Mouse (Mus musculus) heart, adult 18-20 months (tissue): ENCODE results near the gene Slc35f6. TPM values are rescaled to one million over a fixed set of nuclear protein-coding genes. Genes with fewer than 3 reads are reported as not detected.
"Not testable (repeated sequence)": the region's sequence is repeated elsewhere in the genome, so short reads cannot be mapped to it uniquely, and the experiment has no call there.

Experiments
- DNase-seq, 2 experiments: peaks; one replicate each; pipeline ENCODE4 v3.0.0; 2021 to 2022; ENCODE audit warnings: mixed read lengths in 1 of 2
- total RNA-seq, 2 experiments: library from RNA; stranded (reverse); gene quantifications; 2 replicates each; pipeline ENCODE4 v1.2.3; 2021

The Slc35f6 gene
- total RNA-seq, 2 experiments from 2014 or later: 44.7 to 51.8 TPM

GRCm38 (mm10) chr5:30655526-30656195 is 7.9 kb downstream of the Slc35f6 start:
- DNase-seq: no peak

- DNase-seq: no peak
Measured at GRCm38 (mm10) chr5:30659042-30659441, 11.3 kb downstream of the Slc35f6 start.

- no peak for DNase-seq
Measured at GRCm38 (mm10) chr5:30660278-30660677, 12.5 kb downstream of the Slc35f6 start.

- no peak for DNase-seq
Measured at GRCm38 (mm10) chr5:30660813-30661212, 13.1 kb downstream of the Slc35f6 start.

- no peak for DNase-seq
Measured at GRCm38 (mm10) chr5:30665360-30665759, 17.6 kb downstream of the Slc35f6 start.

GRCm38 (mm10) chr5:30665968-30666367 is 18.2 kb downstream of the Slc35f6 start:
- DNase-seq: no peak

GRCm38 (mm10) chr5:30666391-30667195 is 18.9 kb downstream of the Slc35f6 start, which contains the start of gene Cenpa:
Gene Cenpa, plus strand, starts transcription at chr5:30666777.
- DNase-seq: peak; percentile 96 to 98

- no peak for DNase-seq
Measured at GRCm38 (mm10) chr5:30667215-30667614, 19.5 kb downstream of the Slc35f6 start.

- no peak for DNase-seq
Measured at GRCm38 (mm10) chr5:30667686-30668085, 20.0 kb downstream of the Slc35f6 start.

- no peak for DNase-seq
Measured at GRCm38 (mm10) chr5:30668637-30669495, 21.1 kb downstream of the Slc35f6 start.

GRCm38 (mm10) chr5:30669496-30669830 is 21.7 kb downstream of the Slc35f6 start:
- no peak for DNase-seq

- no peak for DNase-seq
Measured at GRCm38 (mm10) chr5:30670091-30670490, 22.4 kb downstream of the Slc35f6 start.

- no peak for DNase-seq
Measured at GRCm38 (mm10) chr5:30674001-30674400, 26.3 kb downstream of the Slc35f6 start.

GRCm38 (mm10) chr5:30676800-30677199 is 29.1 kb downstream of the Slc35f6 start:
- DNase-seq: no peak

GRCm38 (mm10) chr5:30678069-30678468 is 30.3 kb downstream of the Slc35f6 start:
- DNase-seq: not testable (repeated sequence)

- no peak for DNase-seq
Measured at GRCm38 (mm10) chr5:30678722-30679296, 31.1 kb downstream of the Slc35f6 start.

- DNase-seq: no peak
Measured at GRCm38 (mm10) chr5:30679593-30679992, 31.9 kb downstream of the Slc35f6 start.

GRCm38 (mm10) chr5:30681970-30682369 is 34.2 kb downstream of the Slc35f6 start:
- DNase-seq: no peak

- no peak for DNase-seq
Measured at GRCm38 (mm10) chr5:30682967-30683600, 35.4 kb downstream of the Slc35f6 start.

GRCm38 (mm10) chr5:30683993-30684392 is 36.3 kb downstream of the Slc35f6 start:
- no peak for DNase-seq

GRCm38 (mm10) chr5:30686781-30687180 is 39.0 kb downstream of the Slc35f6 start:
- peak in 1 of 2 experiments; percentile 15 for DNase-seq
